In genomic region chr11:44911765-44912164, GRCm38 (mm10) we compare ENCODE assay signal across 21 mouse cellular contexts.
DNase-seq lines count a peak whose midpoint lies in the region; TF ChIP-seq lines count a peak whose summit lies in the region.
"Had no signal": no experiment of that assay in that cellular context is flagged by ENCODE, and none has a peak within 500 bp of the region (broad histone marks: within the 10 kb centered on the region; RNA-seq: fewer than 3 reads in every experiment).

No protein-coding gene starts in this region.

- intact Hi-C loops in gastrocnemius, adult 2 months (cut with DNase I) = no loop called here
- intact Hi-C loops in gastrocnemius, postnatal 14 days (cut with DNase I; ENCODE audit: low total_unique reads) = no loop called here

- DNase-seq in gastrocnemius, adult 2 months = no peak
- no peak for DNase-seq in gastrocnemius, postnatal 14 days
- DNase-seq in heart, adult 11 months = peak; percentile 95
- DNase-seq in heart, postnatal 4 days = no peak
- DNase-seq in skeletal muscle tissue, adult 2 months (ENCODE audit: low read depth, low spot score) = peak; percentile 40
- no peak for DNase-seq in spleen, adult 12 weeks (ENCODE audit: low spot score)
- DNase-seq: adrenal gland, adult 2 months; adrenal gland, postnatal 10 days; adrenal gland, postnatal 25 days; cerebellum, adult 11 months; cerebellum, adult 18-20 months; cerebellum, adult 8-10 months; cerebellum, adult 9-11 months; cerebellum, postnatal 14 days; cerebellum, postnatal 36 days; embryo, embryonic 11 days had no signal

- TF ChIP-seq CTCF in gastrocnemius, adult 2 months (IDR thresholded peaks at IDR 0.05) = no peak

- H3K4me3 ChIP-seq in gastrocnemius, adult 2 months = no peak overlapping the region
- H3K4me3 ChIP-seq: embryonic facial prominence, embryonic 13.5 days; embryonic facial prominence, embryonic 15.5 days; erythroblast, embryonic 14.5 days; forebrain, embryonic 10.5 days; forebrain, embryonic 12.5 days had no signal

- peak overlapping the region; percentile 10; the same call in 1 of the 2 replicates for H3K27ac ChIP-seq in gastrocnemius, adult 2 months
- H3K27ac ChIP-seq: embryonic facial prominence, embryonic 13.5 days; embryonic facial prominence, embryonic 15.5 days; forebrain, embryonic 10.5 days; forebrain, embryonic 12.5 days had no signal

Comparison
In these comparisons a context has a peak if more than half of its experiments do, and no peak if none do; other contexts are left out.
1. DNase-seq: peak in heart, adult 11 months (single experiment) and skeletal muscle tissue, adult 2 months (single experiment); none in gastrocnemius, adult 2 months (single experiment), gastrocnemius, postnatal 14 days (single experiment), heart, postnatal 4 days (single experiment) and spleen, adult 12 weeks (single experiment).